Mouse (Mus musculus) cerebellum, adult 2 months (tissue): ENCODE data around the gene Irak2.

Experiments
- CTCF ChIP-seq: fragments of 200-500 bp; IDR thresholded peaks from 2 replicates; pipeline ENCODE4 v1.5.1; 2011; ENCODE audit warnings: low read depth, mild to moderate bottlenecking, control low read depth, low read length, moderate library complexity, borderline replicate concordance; ENCODE audit not compliant: insufficient read depth
- POLR2A ChIP-seq: fragments of 200-500 bp; IDR thresholded peaks from 2 replicates; pipeline ENCODE4 v1.6.1; 2011; ENCODE audit warnings: low read length, control low read depth, borderline replicate concordance; ENCODE audit not compliant: insufficient read depth

DNA sequence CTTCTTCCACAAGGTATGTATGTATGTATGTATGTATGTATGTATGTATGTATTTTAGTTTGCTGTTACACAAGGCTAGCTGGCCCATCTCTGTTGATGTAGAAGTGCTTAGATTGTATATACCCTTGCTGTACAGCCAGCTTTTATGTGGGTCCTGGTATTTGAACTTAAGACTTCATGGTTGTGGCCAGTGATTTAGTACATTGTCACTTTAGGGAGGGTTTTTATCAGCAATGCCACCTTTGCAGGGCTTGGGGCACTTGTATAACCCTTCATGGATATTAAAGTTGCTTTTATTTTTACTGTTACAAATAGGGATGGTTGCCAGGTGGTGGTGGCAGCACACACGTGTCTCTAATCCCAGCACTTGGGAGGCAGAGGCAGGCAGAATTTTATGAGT lies 56.9 kb downstream of the Irak2 start:
- TF ChIP-seq CTCF (no peak), POLR2A (no peak)
